Mouse (Mus musculus) CH12F3 (cell line): ENCODE measurements around the gene Rai2.
"Not testable (repeated sequence)": the region's sequence is repeated elsewhere in the genome, so short reads cannot be mapped to it uniquely, and the experiment has no call there.

ENCODE experiments used
- in situ Hi-C: fragments of 300-500 bp; cut with MboI; formaldehyde crosslinking; loops from 2 replicates; pipeline ENCODE4 v1.14.3; 2020; ENCODE audit warnings: low sequenced_read_pairs

The Rai2 gene

GRCm38 (mm10) chrX:161790182-161790581 is 73.3 kb downstream of the Rai2 start:
- in situ Hi-C loops: no loop called here

DNA sequence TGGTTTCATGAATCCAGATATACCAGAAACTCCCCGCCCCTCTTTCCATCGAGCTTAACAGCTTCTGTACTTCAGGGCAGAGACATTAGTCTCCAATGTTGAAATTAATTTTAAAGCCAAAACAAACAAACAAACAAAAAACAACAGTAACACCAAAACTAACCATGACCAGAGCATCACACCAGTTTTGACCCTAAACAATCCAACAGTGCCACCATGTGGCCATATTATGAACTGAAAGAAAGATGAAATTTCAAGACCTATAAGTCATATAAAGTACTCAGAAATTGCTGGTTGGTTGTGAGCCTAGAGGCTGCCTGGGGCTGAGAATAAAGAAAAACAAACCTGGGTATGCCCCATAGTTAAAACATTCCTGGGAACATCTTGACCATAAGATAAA is 109.3 kb downstream of the Rai2 start:
- in situ Hi-C loops: not testable (repeated sequence)
